Mouse (Mus musculus): ENCODE results near the gene Rprd1b. TPM values are rescaled to one million over a fixed set of nuclear protein-coding genes. Genes with fewer than 3 reads are reported as not detected.

The Rprd1b gene
- total RNA-seq (2021) = 10 to 100 TPM; 29.6 to 31.1 TPM
- long read RNA-seq, experiment 1, full-length matches to known transcripts = 12 of 50 reads
- long read RNA-seq, experiment 1, partial matches to known transcripts = 0 of 50 reads
- long read RNA-seq, experiment 1, other reads (novel, unspliced or antisense) = 38 of 50 reads
- long read RNA-seq, experiment 2, full-length matches to known transcripts = 18 of 53 reads
- long read RNA-seq, experiment 2, partial matches to known transcripts = 0 of 53 reads
- long read RNA-seq, experiment 2, other reads (novel, unspliced or antisense) = 35 of 53 reads

GRCm38 (mm10) chr2:158028354-158028863, at the start of gene Rprd1b, which contains the start of gene Tti1:
Rprd1b (plus strand) TSS chr2:158028497.
Tti1 (minus strand) TSS chr2:158028433.
- intact Hi-C loops (cut with DNase I) = no loop called here
- peak; percentile 90 to 97 for DNase-seq

GRCm38 (mm10) chr2:157979241-157979640, 49.1 kb upstream of the Rprd1b start:
- intact Hi-C loops (cut with DNase I) = no loop called here

GRCm38 (mm10) chr2:157982727-157983126, 45.6 kb upstream of the Rprd1b start:
- intact Hi-C loops (cut with DNase I) = no loop called here
- DNase-seq = no peak

More at GRCm38 (mm10) chr2:157979241-157979640, 49.1 kb upstream of the Rprd1b start:
- DNase-seq = no peak

GRCm38 (mm10) chr2:157983276-157983675, 45.0 kb upstream of the Rprd1b start:
- intact Hi-C loops (cut with DNase I) = no loop called here
- DNase-seq = no peak

GRCm38 (mm10) chr2:157985611-157986010, 42.7 kb upstream of the Rprd1b start:
- DNase-seq = no peak
- intact Hi-C loops (cut with DNase I) = no loop called here

- DNase-seq = no peak
- intact Hi-C loops (cut with DNase I) = no loop called here
Measured at GRCm38 (mm10) chr2:157986235-157986634, 42.1 kb upstream of the Rprd1b start.

GRCm38 (mm10) chr2:157988416-157989190, 39.7 kb upstream of the Rprd1b start:
- intact Hi-C loops (cut with DNase I) = loop anchor here (2.0 kb wide), 1 partner anchor 352 kb away; no protein-coding TSS in a partner anchor
- no peak for DNase-seq

GRCm38 (mm10) chr2:157989946-157990345, 38.4 kb upstream of the Rprd1b start:
- intact Hi-C loops (cut with DNase I) = loop anchor here (2.0 kb wide), 1 partner anchor 353 kb away; no protein-coding TSS in a partner anchor
- peak in 1 of 2 experiments; percentile 14 for DNase-seq

GRCm38 (mm10) chr2:157991026-157991425, 37.3 kb upstream of the Rprd1b start:
- intact Hi-C loops (cut with DNase I) = no loop called here

GRCm38 (mm10) chr2:157992501-157992900, 35.8 kb upstream of the Rprd1b start:
- intact Hi-C loops (cut with DNase I) = no loop called here
- DNase-seq = no peak

More at GRCm38 (mm10) chr2:157991026-157991425, 37.3 kb upstream of the Rprd1b start:
- DNase-seq = no peak

GRCm38 (mm10) chr2:157998817-157999216, 29.5 kb upstream of the Rprd1b start:
- DNase-seq = no peak
- intact Hi-C loops (cut with DNase I) = no loop called here

- intact Hi-C loops (cut with DNase I) = no loop called here
- no peak for DNase-seq
Measured at GRCm38 (mm10) chr2:158004620-158005019, 23.7 kb upstream of the Rprd1b start.

- intact Hi-C loops (cut with DNase I) = no loop called here
- no peak for DNase-seq
Measured at GRCm38 (mm10) chr2:158005641-158006040, 22.7 kb upstream of the Rprd1b start.

- DNase-seq = no peak
- intact Hi-C loops (cut with DNase I) = no loop called here
Measured at GRCm38 (mm10) chr2:158009373-158009772, 18.9 kb upstream of the Rprd1b start.

- intact Hi-C loops (cut with DNase I) = no loop called here
- no peak for DNase-seq
Measured at GRCm38 (mm10) chr2:158012608-158013007, 15.7 kb upstream of the Rprd1b start.

GRCm38 (mm10) chr2:158017330-158017729, 11.0 kb upstream of the Rprd1b start:
- intact Hi-C loops (cut with DNase I) = no loop called here
- DNase-seq = no peak

- no peak for DNase-seq
- intact Hi-C loops (cut with DNase I) = no loop called here
Measured at GRCm38 (mm10) chr2:158027855-158028353, 393 bp upstream of the Rprd1b start.

- no peak for DNase-seq
- intact Hi-C loops (cut with DNase I) = no loop called here
Measured at GRCm38 (mm10) chr2:158030007-158030406, 1.7 kb downstream of the Rprd1b start.

- intact Hi-C loops (cut with DNase I) = no loop called here
- no peak for DNase-seq
Measured at GRCm38 (mm10) chr2:158035813-158036212, 7.5 kb downstream of the Rprd1b start.

- DNase-seq = no peak
- intact Hi-C loops (cut with DNase I) = no loop called here
Measured at GRCm38 (mm10) chr2:158036408-158036807, 8.1 kb downstream of the Rprd1b start.

- no peak for DNase-seq
- intact Hi-C loops (cut with DNase I) = no loop called here
Measured at GRCm38 (mm10) chr2:158036953-158037352, 8.7 kb downstream of the Rprd1b start.
